ENCODE assay signal across 24 mouse cellular contexts in the genomic region with DNA sequence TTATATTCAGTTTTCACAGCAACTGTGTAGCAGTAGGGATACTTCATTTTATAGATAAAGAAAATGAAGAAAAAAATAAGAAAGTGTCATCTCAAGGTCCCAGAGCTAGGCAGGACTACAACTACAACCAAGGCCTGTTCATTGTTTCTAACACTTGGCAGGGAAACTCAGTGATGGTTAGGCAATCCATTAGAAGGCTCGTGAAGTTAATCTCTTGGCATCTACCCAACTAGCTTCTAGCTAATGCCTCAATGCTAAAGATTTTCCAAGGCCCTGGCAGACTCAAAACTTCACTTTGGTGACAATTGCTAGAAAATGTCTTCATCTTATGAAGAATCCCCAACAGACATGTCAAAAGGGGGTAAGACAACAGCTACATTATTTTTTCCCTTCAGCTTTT.
DNase-seq lines count a peak whose midpoint lies in the region; ATAC-seq and TF ChIP-seq lines count a peak whose summit lies in the region.
"Had no signal": no experiment of that assay in that cellular context is flagged by ENCODE, and none has a peak within 500 bp of the region (broad histone marks: within the 10 kb centered on the region; RNA-seq: fewer than 3 reads in every experiment).

No protein-coding gene starts in this region.

- no peak overlapping the region for H3K4me3 ChIP-seq in limb, embryonic 14.5 days (replicated peaks; ENCODE audit: low read length)
- H3K4me3 ChIP-seq in limb, embryonic 10.5 days, result no peak overlapping the region
- H3K4me3 ChIP-seq in brown adipose tissue, adult 24 weeks (ENCODE audit: insufficient read depth, low read depth, low read length), result no peak overlapping the region
- H3K4me3 ChIP-seq: heart, embryonic 10.5 days; hindbrain, embryonic 15.5 days; kidney, embryonic 15.5 days; limb, embryonic 13.5 days; liver, embryonic 15.5 days; midbrain, embryonic 12.5 days; myocyte had no signal

- no peak overlapping the region for H3K4me2 ChIP-seq in limb, embryonic 14.5 days (replicated peaks; ENCODE audit: low read depth, low read length, severe bottlenecking)
- H3K4me2 ChIP-seq: hindbrain, embryonic 15.5 days; kidney, embryonic 15.5 days; limb, embryonic 13.5 days; liver, embryonic 15.5 days; midbrain, embryonic 12.5 days had no signal

- H3K27me3 ChIP-seq in limb, embryonic 14.5 days (ENCODE audit: control insufficient read depth, insufficient read depth, low read length), result no peaks in the 10 kb centered on the region
- H3K27me3 ChIP-seq in limb, embryonic 10.5 days (ENCODE audit: low read depth, poor library complexity, severe bottlenecking), result no peaks in the 10 kb centered on the region
- H3K27me3 ChIP-seq: CH12.LX; hindbrain, embryonic 15.5 days; kidney, embryonic 15.5 days; limb, embryonic 13.5 days; liver, embryonic 15.5 days; midbrain, embryonic 12.5 days had no signal

- no peaks in the 10 kb centered on the region for H3K4me1 ChIP-seq in limb, embryonic 14.5 days (ENCODE audit: control insufficient read depth, insufficient read depth, low read length)
- H3K4me1 ChIP-seq in limb, embryonic 10.5 days, result no peaks in the 10 kb centered on the region
- H3K4me1 ChIP-seq in brown adipose tissue, adult 24 weeks (ENCODE audit: control insufficient read depth, insufficient read depth, insufficient read length, low read length), result peaks cover 12% of the 10 kb centered on the region
- H3K4me1 ChIP-seq: hindbrain, embryonic 15.5 days; kidney, embryonic 15.5 days; liver, embryonic 15.5 days had no signal

- no peak overlapping the region for H3K27ac ChIP-seq in limb, embryonic 14.5 days (replicated peaks; ENCODE audit: low read depth, low read length)
- H3K27ac ChIP-seq in limb, embryonic 10.5 days, result no peak overlapping the region
- 0 out of 2 replicates have a peak overlapping the region, but pooled peaks have one; percentile 17 for H3K27ac ChIP-seq in brown adipose tissue, adult 24 weeks (replicated peaks; ENCODE audit: low read depth, low read length)
- H3K27ac ChIP-seq: heart, embryonic 10.5 days; hindbrain, embryonic 15.5 days; kidney, embryonic 15.5 days; limb, embryonic 13.5 days; liver, embryonic 15.5 days; midbrain, embryonic 12.5 days had no signal

- 20% methylated on average over 1 of the region's 1 CpGs for WGBS in limb, embryonic 14.5 days
- WGBS in limb, embryonic 10.5 days, result 71% methylated on average over 1 of the region's 1 CpGs

- DNase-seq in adrenal gland, postnatal 14 days, result peak; percentile 9
- no peak for DNase-seq in adrenal gland, postnatal 36 days
- peak; percentile 57 for DNase-seq in limb, embryonic 14.5 days (ENCODE audit: low spot score)
- no peak for DNase-seq in limb, embryonic 10.5 days (ENCODE audit: low spot score)
- DNase-seq in 3T3-L1 (ENCODE audit: low read depth, low spot score), result peak; percentile 16
- DNase-seq in T-cell, adult 2 months (ENCODE audit: low spot score), result no peak
- DNase-seq: adrenal gland, postnatal 25 days; cerebellum, adult 18-20 months; cerebellum, postnatal 25 days; embryo, embryonic 11 days; gastrocnemius, postnatal 14 days; heart, postnatal 36 days; thymus, postnatal 25 days had no signal

- no peak for TF ChIP-seq POLR2A in limb, embryonic 14.5 days (IDR thresholded peaks at IDR 0.05; ENCODE audit: borderline replicate concordance, extremely low read depth, insufficient read depth, insufficient read length)

- no peak for ATAC-seq in limb, embryonic 14.5 days (ENCODE audit: low FRiP score, low read depth)
- ATAC-seq: forebrain, embryonic 14.5 days; intestine, embryonic 16.5 days had no signal

- H3K36me3 ChIP-seq in limb, embryonic 14.5 days (ENCODE audit: control insufficient read depth, insufficient read depth, low read length), result no peaks in the 10 kb centered on the region
- H3K36me3 ChIP-seq in limb, embryonic 10.5 days, result 0 out of 2 replicates have a peak, but pooled peaks cover 2% of the 10 kb centered on the region
- H3K36me3 ChIP-seq: heart, embryonic 10.5 days; hindbrain, embryonic 15.5 days; kidney, embryonic 15.5 days; limb, embryonic 13.5 days; liver, embryonic 15.5 days; midbrain, embryonic 12.5 days had no signal

- no peaks in the 10 kb centered on the region for H3K9me3 ChIP-seq in limb, embryonic 14.5 days (ENCODE audit: control insufficient read depth, low read length)
- H3K9me3 ChIP-seq in limb, embryonic 10.5 days (replicated peaks), result no peaks in the 10 kb centered on the region
- H3K9me3 ChIP-seq: heart, embryonic 10.5 days; hindbrain, embryonic 15.5 days; kidney, embryonic 15.5 days; limb, embryonic 13.5 days; liver, embryonic 15.5 days; midbrain, embryonic 12.5 days had no signal

- no peak overlapping the region for H3K9ac ChIP-seq in limb, embryonic 14.5 days (ENCODE audit: low read depth, low read length, severe bottlenecking)
- H3K9ac ChIP-seq: hindbrain, embryonic 15.5 days; kidney, embryonic 15.5 days; limb, embryonic 13.5 days; liver, embryonic 15.5 days; midbrain, embryonic 12.5 days had no signal

Comparison
In these comparisons a context has a peak if more than half of its experiments do, and no peak if none do; other contexts are left out.
1. DNase-seq: peak in adrenal gland, postnatal 14 days (single experiment), limb, embryonic 14.5 days (single experiment) and 3T3-L1 (single experiment); none in adrenal gland, postnatal 36 days (0 of 2), limb, embryonic 10.5 days (single experiment) and T-cell, adult 2 months (single experiment).